ENCODE assay signal across 30 mouse cellular contexts in the genomic region with DNA sequence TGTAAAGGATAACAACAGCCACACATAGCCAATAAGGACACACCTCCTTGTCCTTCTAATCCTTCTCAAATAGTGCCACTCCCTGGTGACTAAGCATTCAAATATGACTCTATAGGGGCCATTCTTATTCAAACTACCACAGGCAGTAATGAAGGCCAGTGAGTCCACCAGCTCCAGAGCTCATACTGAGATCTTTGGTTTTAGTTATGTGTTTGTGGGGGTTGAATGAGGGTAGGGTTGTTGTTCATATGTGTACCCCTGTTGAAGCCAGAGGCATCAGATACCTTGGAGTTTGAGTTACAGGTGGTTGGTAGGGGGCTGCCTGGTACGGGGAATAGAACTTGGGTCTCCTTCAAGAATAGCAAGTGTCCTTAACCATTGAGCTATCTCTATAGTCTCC. TPM values are rescaled to one million over a fixed set of nuclear protein-coding genes. Genes with fewer than 3 reads are reported as not detected.
"Had no signal": no experiment of that assay in that cellular context is flagged by ENCODE, and none has a peak within 500 bp of the region (broad histone marks: within the 10 kb centered on the region; RNA-seq: fewer than 3 reads in every experiment).

No protein-coding gene starts in this region.

- H3K27ac ChIP-seq: gastrocnemius, adult 2 months; heart, adult 2 months; hindbrain, embryonic 10.5 days; hindbrain, embryonic 12.5 days; hindbrain, embryonic 14.5 days; intestine, embryonic 15.5 days; layer of hippocampus, adult 2 months; limb, embryonic 13.5 days; limb, embryonic 15.5 days; liver, embryonic 12.5 days; liver, embryonic 14.5 days had no signal

- H3K9me3 ChIP-seq: heart, embryonic 12.5 days; hindbrain, embryonic 10.5 days; hindbrain, embryonic 12.5 days; intestine, embryonic 15.5 days; limb, embryonic 13.5 days; limb, embryonic 15.5 days; liver, embryonic 12.5 days had no signal

- H3K4me1 ChIP-seq: intestine, embryonic 15.5 days had no signal

- H3K9ac ChIP-seq: heart, embryonic 12.5 days; hindbrain, embryonic 12.5 days; hindbrain, embryonic 14.5 days; intestine, embryonic 15.5 days; limb, embryonic 13.5 days; limb, embryonic 15.5 days; liver, embryonic 12.5 days; liver, embryonic 14.5 days had no signal

- DNase-seq: gastrocnemius, adult 2 months; gastrocnemius, postnatal 10 days; gastrocnemius, postnatal 25 days; heart, adult 2 months; heart, postnatal 10 days; heart, postnatal 4 days; kidney, adult 18-20 months; kidney, adult 8-10 months; kidney, postnatal 14 days; kidney, postnatal 4 days; layer of hippocampus, postnatal 36 days; left cerebral cortex, postnatal 4 days had no signal

- H3K36me3 ChIP-seq: heart, embryonic 12.5 days; hindbrain, embryonic 10.5 days; hindbrain, embryonic 12.5 days; intestine, embryonic 15.5 days; limb, embryonic 13.5 days; limb, embryonic 15.5 days; liver, embryonic 12.5 days had no signal

- ATAC-seq: hindbrain, embryonic 16.5 days; inflammation-experienced regulatory T-cells, adult 6 months; intestine, embryonic 15.5 days; intestine, postnatal 0 days; liver, embryonic 12.5 days had no signal

- H3K4me3 ChIP-seq: gastrocnemius, adult 2 months; heart, adult 2 months; heart, embryonic 12.5 days; hindbrain, embryonic 10.5 days; hindbrain, embryonic 12.5 days; intestine, embryonic 15.5 days; layer of hippocampus, adult 2 months; limb, embryonic 13.5 days; limb, embryonic 15.5 days; liver, embryonic 12.5 days had no signal

- H3K4me2 ChIP-seq: heart, embryonic 12.5 days; hindbrain, embryonic 12.5 days; hindbrain, embryonic 14.5 days; intestine, embryonic 15.5 days; limb, embryonic 13.5 days; limb, embryonic 15.5 days; liver, embryonic 12.5 days had no signal

- H3K27me3 ChIP-seq: heart, embryonic 12.5 days; hindbrain, embryonic 12.5 days; intestine, embryonic 15.5 days; limb, embryonic 13.5 days; limb, embryonic 15.5 days; liver, embryonic 12.5 days had no signal

RNA-seq across cellular contexts. Expression of a gene that starts 19.2 kb away (rescaled TPM):
- polyA plus RNA-seq: heart, embryonic 12.5 days; heart, embryonic 14.5 days; heart, embryonic 16.5 days; hindbrain, embryonic 14.5 days; hindbrain, embryonic 16.5 days; inflammation-experienced regulatory T-cells, adult 6 months; intestine, embryonic 15.5 days; intestine, postnatal 0 days; kidney, embryonic 14.5 days; kidney, embryonic 16.5 days; limb, embryonic 15.5 days; liver, adult 2 months; liver, embryonic 12.5 days; liver, embryonic 14.5 days had no signal
